Mouse (Mus musculus) hindbrain, embryonic 14.5 days (tissue): Measurements from ENCODE around the gene Zfp628. TPM values are rescaled to one million over a fixed set of nuclear protein-coding genes. Genes with fewer than 3 reads are reported as not detected.
A peak's percentile ranks its signal among the peaks of the same experiment; 100 is the strongest.
"Not testable (repeated sequence)": the region's sequence is repeated elsewhere in the genome, so short reads cannot be mapped to it uniquely, and the experiment has no call there.

ENCODE experiments used
- ATAC-seq: fragments of 200-750 bp; cut with Nextera tagmentation; 2 replicates; pipeline ENCODE4 v1.8.0; 2017; ENCODE audit warnings: moderate number of reproducible peaks, mild to moderate bottlenecking, moderate TSS enrichment, moderate library complexity; ENCODE audit not compliant: low FRiP score
- DNase-seq: peaks from one replicate; pipeline ENCODE4 v3.0.0-alpha.2; 2015; ENCODE audit warnings: low spot score
- H3K27ac ChIP-seq: fragments of 300-500 bp; sonication (generic); 2 replicates; pipeline ENCODE4 v1.5.1; 2014; ENCODE audit warnings: mild to moderate bottlenecking, moderate library complexity
- H3K27me3 ChIP-seq: fragments of 300-500 bp; sonication (generic); 2 replicates; pipeline ENCODE4 v1.6.1; 2014; ENCODE audit warnings: mild to moderate bottlenecking, low read length, mixed read lengths; ENCODE audit not compliant: control insufficient read depth, insufficient read depth
- H3K36me3 ChIP-seq: fragments of 300-500 bp; sonication (generic); replicated peaks from 2 replicates; pipeline ENCODE4 v1.6.1; 2014; ENCODE audit not compliant: control insufficient read depth, insufficient read depth
- H3K4me1 ChIP-seq: fragments of 300-500 bp; sonication (generic); replicated peaks from 2 replicates; pipeline ENCODE4 v1.6.1; 2014; ENCODE audit warnings: antibody characterized with exemption, low read length, mixed read lengths; ENCODE audit not compliant: control insufficient read depth, insufficient read depth
- H3K4me2 ChIP-seq: fragments of 300-500 bp; sonication (generic); replicated peaks from 2 replicates; pipeline ENCODE4 v1.6.1; 2014; ENCODE audit warnings: mild to moderate bottlenecking, moderate library complexity
- H3K4me3 ChIP-seq: fragments of 300-500 bp; sonication (generic); replicated peaks from 2 replicates; pipeline ENCODE4 v1.5.1; 2014; ENCODE audit warnings: mild to moderate bottlenecking, low read length
- H3K9ac ChIP-seq: fragments of 300-500 bp; sonication (generic); 2 replicates; pipeline ENCODE4 v1.6.1; 2014
- H3K9me3 ChIP-seq: fragments of 300-500 bp; sonication (generic); 2 replicates; pipeline ENCODE4 v1.6.1; 2016; ENCODE audit warnings: low read length; ENCODE audit not compliant: control insufficient read depth
- WGBS: fragments of 180-500 bp; shearing (Covaris S2); extraction: QIAGEN DNeasy Blood & Tissue Kit; methylation state at CpG from one replicate; pipeline ENCODE4 v1.1.7; 2014; 5-methylcytosine and 5-hydroxymethylcytosine counted together
- polyA plus RNA-seq: library from polyadenylated mRNA; unstranded; fragments of >200 nt; fragmentation: Nextera tagmentation; extraction: Ambion mirVana; gene quantifications from 2 replicates; pipeline ENCODE4 v1.2.1, GENCODE M21; 2014

Zfp628 gene
- polyA plus RNA-seq = 3.6 and 4.2 TPM in 2 replicates

GRCm38 (mm10) chr7:4915007-4915665 lies at the start of gene Zfp628:
Gene Zfp628 (plus strand): TSS chr7:4915217.
- Histone ChIP-seq H3K4me1 (peaks cover 22% of the 10 kb centered on the region), H3K27me3 (no peaks in the 10 kb centered on the region), H3K4me3 (peak within 1 kb of the TSS; percentile 57), H3K4me2 (peak within 1 kb of the TSS; percentile 71), H3K27ac (peak within 1 kb of the TSS; percentile 98), H3K36me3 (peaks cover 20% of the 10 kb centered on the region), H3K9ac (peak within 1 kb of the TSS; percentile 71), H3K9me3 (no peaks in the 10 kb centered on the region)
- DNase-seq (peak; percentile 99), ATAC-seq (peak; percentile 89)
- under 1% methylated on average over 55 of the region's 56 CpGs for WGBS

GRCm38 (mm10) chr7:4865579-4866493 lies 49.2 kb upstream of the Zfp628 start:
- Histone ChIP-seq H3K36me3 (no peaks in the 10 kb centered on the region), H3K4me3 (peak overlapping the region; percentile 61), H3K9ac (peak overlapping the region; percentile 73), H3K9me3 (0 out of 2 replicates have a peak, but pooled peaks cover 6% of the 10 kb centered on the region), H3K27me3 (no peaks in the 10 kb centered on the region), H3K27ac (peak overlapping the region; percentile 83), H3K4me2 (peak overlapping the region; percentile 79), H3K4me1 (peaks cover 5% of the 10 kb centered on the region)
- ATAC-seq (peak; percentile 100), DNase-seq (peak; percentile 96)
- WGBS = 4% methylated on average over 40 of the region's 40 CpGs

GRCm38 (mm10) chr7:4866631-4867180 lies 48.3 kb upstream of the Zfp628 start:
- H3K4me3 ChIP-seq = peak overlapping the region; percentile 61
- peak overlapping the region; percentile 79 for H3K4me2 ChIP-seq
- no peaks in the 10 kb centered on the region for H3K27me3 ChIP-seq
- no peaks in the 10 kb centered on the region for H3K36me3 ChIP-seq
- H3K9me3 ChIP-seq = 0 out of 2 replicates have a peak, but pooled peaks cover 6% of the 10 kb centered on the region
- DNase-seq = no peak
- H3K9ac ChIP-seq = peak overlapping the region; percentile 73
- 40% methylated on average over 10 of the region's 10 CpGs for WGBS
- H3K27ac ChIP-seq = peak overlapping the region; percentile 83
- peaks cover 5% of the 10 kb centered on the region for H3K4me1 ChIP-seq
- no peak for ATAC-seq

- Histone ChIP-seq H3K4me3 (no peak within 1 kb of the TSS), H3K9ac (no peak within 1 kb of the TSS), H3K27me3 (no peaks in the 10 kb centered on the region), H3K4me1 (peaks cover 5% of the 10 kb centered on the region), H3K9me3 (0 out of 2 replicates have a peak, but pooled peaks cover 3% of the 10 kb centered on the region), H3K27ac (no peak within 1 kb of the TSS), H3K36me3 (no peaks in the 10 kb centered on the region), H3K4me2 (no peak within 1 kb of the TSS)
- DNase-seq (no peak), ATAC-seq (no peak)
- 59% methylated on average over 6 of the region's 6 CpGs for WGBS
Measured at GRCm38 (mm10) chr7:4870133-4870532, 44.9 kb upstream of the Zfp628 start, which contains the start of gene Isoc2b. Gene Isoc2b (minus strand): TSS chr7:4870258.

- no peaks in the 10 kb centered on the region for H3K36me3 ChIP-seq
Measured at GRCm38 (mm10) chr7:4876753-4877221, 38.2 kb upstream of the Zfp628 start, which contains the start of gene Isoc2a. Gene Isoc2a (plus strand): TSS chr7:4877153.

GRCm38 (mm10) chr7:4877226-4877625 lies 37.8 kb upstream of the Zfp628 start:
- DNase-seq = no peak
- Histone ChIP-seq H3K27me3 (no peaks in the 10 kb centered on the region), H3K4me3 (peak overlapping the region; percentile 46), H3K4me2 (peak overlapping the region; percentile 95), H3K27ac (no peak overlapping the region), H3K4me1 (peaks cover 10% of the 10 kb centered on the region; the same call in 1 of the 2 replicates), H3K9ac (peak overlapping the region; percentile 65), H3K36me3 (no peaks in the 10 kb centered on the region), H3K9me3 (no peaks in the 10 kb centered on the region)
- 10% methylated on average over 11 of the region's 11 CpGs for WGBS
- peak; percentile 10; the same call in 1 of the 2 replicates for ATAC-seq

More at GRCm38 (mm10) chr7:4876753-4877221, 38.2 kb upstream of the Zfp628 start, which contains the start of gene Isoc2a:
- H3K9me3 ChIP-seq = no peaks in the 10 kb centered on the region
- H3K9ac ChIP-seq = peak within 1 kb of the TSS; percentile 65
- H3K4me3 ChIP-seq = peak within 1 kb of the TSS; percentile 46
- ATAC-seq (peak; percentile 100), DNase-seq (peak; percentile 89)
- H3K27ac ChIP-seq = peak within 1 kb of the TSS; percentile 63
- H3K4me1 ChIP-seq = peaks cover 10% of the 10 kb centered on the region; the same call in 1 of the 2 replicates
- H3K27me3 ChIP-seq = no peaks in the 10 kb centered on the region
- peak within 1 kb of the TSS; percentile 95 for H3K4me2 ChIP-seq
- WGBS = under 1% methylated on average over 22 of the region's 22 CpGs

GRCm38 (mm10) chr7:4878186-4878585 lies 36.8 kb upstream of the Zfp628 start:
- ATAC-seq = no peak
- Histone ChIP-seq H3K4me2 (no peak overlapping the region), H3K9me3 (no peaks in the 10 kb centered on the region), H3K27ac (no peak overlapping the region), H3K27me3 (no peaks in the 10 kb centered on the region), H3K9ac (no peak overlapping the region), H3K4me3 (no peak overlapping the region), H3K36me3 (no peaks in the 10 kb centered on the region), H3K4me1 (peaks cover 10% of the 10 kb centered on the region; the same call in 1 of the 2 replicates)
- no peak for DNase-seq

GRCm38 (mm10) chr7:4879036-4879435 lies 36.0 kb upstream of the Zfp628 start:
- H3K4me1 ChIP-seq, H3K27me3 ChIP-seq, H3K9me3 ChIP-seq, H3K4me2 ChIP-seq, H3K36me3 ChIP-seq, DNase-seq, H3K4me3 ChIP-seq, ATAC-seq, H3K9ac ChIP-seq, H3K27ac ChIP-seq: not testable (repeated sequence)
- WGBS = 92% methylated on average over 1 of the region's 1 CpGs
